Mouse (Mus musculus) myocyte (in vitro differentiated cells): ENCODE results near the gene Prkn. TPM values are rescaled to one million over a fixed set of nuclear protein-coding genes. Genes with fewer than 3 reads are reported as not detected.

ENCODE experiments used
- H3K27me3 ChIP-seq: one replicate; pipeline ENCODE4 v1.6.1; 2011; ENCODE audit not compliant: control insufficient read depth, insufficient read depth, insufficient read length
- H3K36me3 ChIP-seq: one replicate; pipeline ENCODE4 v1.6.1; 2011; ENCODE audit not compliant: control insufficient read depth, insufficient read depth
- H3K4me2 ChIP-seq: one replicate; pipeline ENCODE4 v1.6.1; 2011; ENCODE audit warnings: low read depth, control low read depth
- H3K4me3 ChIP-seq: one replicate; pipeline ENCODE4 v1.5.1; 2011; ENCODE audit warnings: mild to moderate bottlenecking, control low read depth, moderate library complexity
- H3K79me2 ChIP-seq: one replicate; pipeline ENCODE4 v1.6.1; 2011; ENCODE audit not compliant: control insufficient read depth, insufficient read depth
- H3ac ChIP-seq: one replicate; pipeline ENCODE4 v1.6.1; 2011; ENCODE audit not compliant: control insufficient read depth, insufficient read length
- CEBPB ChIP-seq: IDR thresholded peaks from 2 replicates; pipeline ENCODE4 v1.6.1; 2011; ENCODE audit warnings: mild to moderate bottlenecking, moderate library complexity; ENCODE audit not compliant: poor library complexity, insufficient read depth, severe bottlenecking
- E2F4 ChIP-seq: IDR thresholded peaks from one replicate; pipeline ENCODE4 v1.6.1; 2011; ENCODE audit warnings: mild to moderate bottlenecking, control low read depth, moderate library complexity; ENCODE audit not compliant: insufficient read depth
- MAX ChIP-seq: IDR thresholded peaks from one replicate; pipeline ENCODE4 v1.6.1; 2011; ENCODE audit warnings: low read depth, mild to moderate bottlenecking, control low read depth
- MYOD1 ChIP-seq, 3 experiments: IDR thresholded peaks; one replicate each; pipeline ENCODE4 v1.6.1; 2011; ENCODE audit warnings: control low read depth in 2 of 3, low read depth in 2 of 3, mild to moderate bottlenecking in 2 of 3, moderate library complexity in 1 of 3; ENCODE audit not compliant: insufficient read length in 2 of 3, control insufficient read depth in 1 of 3
- MYOG ChIP-seq, 3 experiments: IDR thresholded peaks; one replicate each; pipeline ENCODE4 v1.6.1; 2011; ENCODE audit warnings: control low read depth in 2 of 3, low read depth in 2 of 3, mild to moderate bottlenecking in 2 of 3; ENCODE audit not compliant: insufficient read length in 2 of 3, control insufficient read depth in 1 of 3, insufficient read depth in 1 of 3
- POLR2A ChIP-seq: IDR thresholded peaks from one replicate; pipeline ENCODE4 v1.6.1; 2011; ENCODE audit warnings: low read depth, mild to moderate bottlenecking, control low read depth, moderate library complexity; ENCODE audit not compliant: insufficient read length
- POLR2AphosphoS2 ChIP-seq: IDR thresholded peaks from one replicate; pipeline ENCODE4 v1.6.1; 2011; ENCODE audit warnings: low read depth, control low read depth; ENCODE audit not compliant: insufficient read length
- REST ChIP-seq: IDR thresholded peaks from one replicate; pipeline ENCODE4 v1.6.1; 2011; ENCODE audit warnings: mild to moderate bottlenecking, control low read depth, moderate library complexity; ENCODE audit not compliant: insufficient read depth, insufficient read length
- SRF ChIP-seq: IDR thresholded peaks from one replicate; pipeline ENCODE4 v1.6.1; 2011; ENCODE audit warnings: low read depth; ENCODE audit not compliant: control insufficient read depth, insufficient read length
- TCF12 ChIP-seq: IDR thresholded peaks from one replicate; pipeline ENCODE4 v1.6.1; 2011; ENCODE audit warnings: mild to moderate bottlenecking, control low read depth; ENCODE audit not compliant: poor library complexity, insufficient read depth, severe bottlenecking
- TCF3 ChIP-seq: IDR thresholded peaks from one replicate; pipeline ENCODE4 v1.6.1; 2011; ENCODE audit warnings: low read depth, control low read depth; ENCODE audit not compliant: insufficient read length
- USF1 ChIP-seq: IDR thresholded peaks from one replicate; pipeline ENCODE4 v1.6.1; 2011; ENCODE audit warnings: low read depth, mild to moderate bottlenecking, control low read depth, moderate library complexity
- polyA plus RNA-seq: library from polyadenylated mRNA; unstranded; fragments of >200 nt; fragmentation: generic; extraction: Trizol; gene quantifications from one replicate; pipeline ENCODE4 v1.2.1, GENCODE M21; 2012; ENCODE audit warnings: missing spikeins

Gene Prkn
- polyA plus RNA-seq, 1 experiment: 0.26 TPM

DNA sequence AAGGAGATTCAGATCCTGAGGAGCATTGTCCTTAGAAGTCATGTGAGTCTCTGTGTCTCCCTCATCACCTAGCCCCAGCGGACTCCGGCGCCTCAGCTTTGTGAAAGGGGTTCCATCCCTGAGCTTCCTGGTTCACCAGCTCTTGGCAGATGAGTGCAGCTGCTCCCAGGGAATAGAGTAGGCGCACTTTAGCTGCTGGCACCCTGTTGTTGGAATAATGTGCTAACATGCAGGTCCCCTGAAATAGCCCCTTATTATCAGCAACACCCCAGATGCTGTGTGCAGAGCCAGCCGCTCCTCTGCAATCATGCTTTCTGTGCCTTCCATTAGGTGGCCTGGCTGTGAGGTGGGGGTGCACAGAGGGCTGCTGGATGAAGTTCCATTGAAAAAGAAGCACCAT, 767.7 kb downstream of the Prkn start:
- H3K36me3 ChIP-seq: no peaks in the 10 kb centered on the region
- TF ChIP-seq CEBPB (no peak), TCF3 (no peak), TCF12 (no peak), POLR2AphosphoS2 (no peak), POLR2A (no peak), E2F4 (no peak)
- H3K4me2 ChIP-seq: no peak overlapping the region

DNA sequence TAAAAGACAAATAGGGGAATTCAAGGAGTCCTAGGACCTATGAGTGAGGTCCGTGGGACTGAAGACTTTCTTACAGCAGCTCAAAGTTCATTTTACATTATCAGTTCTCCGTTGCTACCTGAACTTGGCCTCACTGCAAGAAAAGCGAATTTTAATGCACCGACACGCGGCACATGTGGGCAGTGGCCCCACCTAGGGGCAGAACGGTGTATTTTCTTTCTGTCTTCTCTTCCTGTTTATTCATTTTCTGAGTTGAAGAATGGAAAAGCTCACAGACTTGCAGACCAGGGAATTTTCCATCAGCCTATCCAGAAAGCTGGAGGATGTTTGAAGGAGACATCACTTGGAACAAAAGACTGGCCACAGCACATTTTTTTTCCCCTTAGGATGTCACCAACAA, 771.3 kb downstream of the Prkn start:
- TF ChIP-seq POLR2A: no peak
- no peak for TF ChIP-seq MYOD1 (IDR thresholded peaks at IDR 0.05; ENCODE audit: control insufficient read depth in 1 of 3, insufficient read length in 2 of 3, low read depth in 2 of 3)
- TF ChIP-seq E2F4: no peak
- no peak for TF ChIP-seq MYOG (IDR thresholded peaks at IDR 0.05; ENCODE audit: control insufficient read depth in 1 of 3, insufficient read depth in 1 of 3, insufficient read length in 2 of 3, low read depth in 2 of 3)
- no peak for TF ChIP-seq POLR2AphosphoS2
- no peak for TF ChIP-seq SRF
- TF ChIP-seq TCF12: no peak
- TF ChIP-seq USF1: no peak
- TF ChIP-seq REST: no peak
- TF ChIP-seq TCF3: no peak
- TF ChIP-seq MAX: no peak
- no peak for TF ChIP-seq CEBPB
- H3K79me2 ChIP-seq: no peaks in the 10 kb centered on the region
- no peak overlapping the region for H3K4me3 ChIP-seq
- H3K4me2 ChIP-seq: no peak overlapping the region
- no peak overlapping the region for H3ac ChIP-seq
- no peaks in the 10 kb centered on the region for H3K36me3 ChIP-seq
- H3K27me3 ChIP-seq: peaks cover 5% of the 10 kb centered on the region

More for the DNA sequence above, 767.7 kb downstream of the Prkn start:
- H3K4me3 ChIP-seq: no peak overlapping the region
- H3ac ChIP-seq: no peak overlapping the region
- H3K79me2 ChIP-seq: no peaks in the 10 kb centered on the region
- no peaks in the 10 kb centered on the region for H3K27me3 ChIP-seq

DNA sequence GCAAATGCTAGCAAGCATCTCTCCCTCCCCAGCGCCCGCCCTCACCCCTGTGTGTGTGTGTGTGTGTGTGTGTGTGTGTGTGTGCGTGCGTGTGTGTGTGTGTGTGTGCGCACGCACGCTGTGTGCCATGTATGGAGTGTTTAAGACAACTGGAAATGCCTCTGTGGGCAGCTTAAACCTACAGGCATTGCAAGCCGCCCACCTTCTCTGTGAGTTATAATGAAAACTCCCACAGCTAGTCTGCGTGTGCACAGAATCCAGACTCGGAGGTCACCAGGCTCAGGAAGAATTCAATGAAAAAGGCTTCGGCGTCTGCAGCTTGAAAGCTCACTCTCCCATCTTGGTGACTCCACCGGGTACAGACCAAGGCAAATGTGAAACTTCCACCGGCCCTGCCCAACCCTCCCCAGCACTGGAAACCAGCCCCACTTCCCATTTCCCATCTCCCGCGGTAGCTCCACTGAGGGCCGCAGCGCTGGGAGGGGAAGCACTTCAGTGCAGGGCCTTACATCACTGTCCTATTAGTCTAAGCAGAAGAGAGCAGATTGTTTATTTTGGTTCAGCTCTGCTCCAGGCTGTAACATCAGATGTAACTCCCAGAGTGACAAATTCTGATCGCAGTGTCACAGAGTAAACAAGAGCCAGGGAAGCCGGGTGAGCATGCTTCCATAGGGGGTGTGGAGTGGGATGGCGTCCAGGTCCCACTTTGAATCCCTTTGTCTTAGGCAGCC, 772.8 kb downstream of the Prkn start:
- H3K79me2 ChIP-seq: no peaks in the 10 kb centered on the region
- H3ac ChIP-seq: no peak overlapping the region
- no peaks in the 10 kb centered on the region for H3K36me3 ChIP-seq
- H3K27me3 ChIP-seq: peaks cover 5% of the 10 kb centered on the region
- TF ChIP-seq SRF (no peak), USF1 (no peak), MYOG (IDR thresholded peaks at IDR 0.05; ENCODE audit: control insufficient read depth in 1 of 3, insufficient read depth in 1 of 3, insufficient read length in 2 of 3, low read depth in 2 of 3) (no peak), POLR2AphosphoS2 (no peak), MYOD1 (IDR thresholded peaks at IDR 0.05; ENCODE audit: control insufficient read depth in 1 of 3, insufficient read length in 2 of 3, low read depth in 2 of 3) (no peak), POLR2A (no peak), TCF3 (no peak), TCF12 (no peak), MAX (no peak), E2F4 (no peak)
- no peak overlapping the region for H3K4me3 ChIP-seq
- H3K4me2 ChIP-seq: no peak overlapping the region

DNA sequence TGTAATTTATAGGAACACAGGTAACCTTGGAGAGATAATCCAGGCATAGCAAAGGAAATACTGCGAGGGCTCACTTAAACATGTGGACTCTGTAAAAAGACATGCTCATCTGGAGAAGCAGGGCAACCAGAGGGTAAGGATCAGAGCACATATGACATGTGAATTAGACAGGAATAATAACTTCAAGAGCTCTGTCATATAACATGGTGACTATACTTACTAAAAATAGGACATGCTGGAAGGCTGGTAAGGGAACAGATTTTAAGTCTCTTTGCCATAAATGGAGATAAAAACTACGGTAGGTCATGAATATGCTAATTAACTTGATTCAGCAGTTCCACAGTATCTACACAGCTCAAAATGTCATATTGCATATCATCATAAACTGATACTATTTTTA, 777.4 kb downstream of the Prkn start:
- no peak overlapping the region for H3K4me2 ChIP-seq
- no peak overlapping the region for H3ac ChIP-seq
- H3K27me3 ChIP-seq: peaks cover 5% of the 10 kb centered on the region
- no peaks in the 10 kb centered on the region for H3K79me2 ChIP-seq
- TF ChIP-seq E2F4 (no peak), MYOD1 (IDR thresholded peaks at IDR 0.05; ENCODE audit: control insufficient read depth in 1 of 3, insufficient read length in 2 of 3, low read depth in 2 of 3) (no peak), POLR2A (no peak)
- H3K4me3 ChIP-seq: no peak overlapping the region
- H3K36me3 ChIP-seq: no peaks in the 10 kb centered on the region

DNA sequence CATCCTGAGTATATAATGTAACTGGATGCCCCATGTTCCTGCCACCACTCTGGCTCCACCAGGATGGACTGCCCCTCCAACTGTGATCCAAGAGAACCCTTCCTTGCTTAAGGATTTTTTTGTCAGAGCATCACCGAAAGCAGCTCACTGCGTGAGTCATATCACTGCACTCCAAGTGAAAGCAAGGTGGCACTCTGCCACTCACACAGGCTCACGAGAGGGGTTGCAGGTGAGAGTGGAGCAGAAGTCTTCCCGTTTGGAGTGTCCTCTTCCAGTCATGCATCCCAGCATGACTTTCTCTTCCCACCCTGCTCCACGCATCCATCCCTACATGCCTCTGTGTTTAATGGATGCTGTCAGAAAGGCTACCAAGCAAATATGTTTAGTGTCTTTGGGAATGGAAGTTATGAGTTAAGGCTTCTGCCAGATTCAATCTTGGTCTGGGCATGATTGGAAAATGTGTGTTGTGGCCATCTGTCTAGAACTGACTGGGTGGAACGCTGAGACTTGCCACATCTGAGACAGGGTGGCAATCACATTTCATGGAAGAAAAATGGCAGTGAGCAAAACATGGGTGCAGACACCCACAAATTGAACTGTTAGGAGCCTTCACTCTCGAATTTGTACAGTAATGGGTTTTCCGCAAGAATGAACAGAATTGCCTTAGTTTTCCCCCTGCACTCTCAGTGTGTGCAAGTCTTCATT, 778.9 kb downstream of the Prkn start:
- Histone ChIP-seq H3K36me3 (no peaks in the 10 kb centered on the region), H3K4me2 (no peak overlapping the region), H3K27me3 (peaks cover under 1% of the 10 kb centered on the region), H3ac (no peak overlapping the region), H3K79me2 (no peaks in the 10 kb centered on the region), H3K4me3 (no peak overlapping the region)
- no peak for TF ChIP-seq POLR2AphosphoS2
- no peak for TF ChIP-seq REST
- TF ChIP-seq TCF3: no peak
- no peak for TF ChIP-seq TCF12
- TF ChIP-seq MAX: no peak
- TF ChIP-seq USF1: no peak
- no peak for TF ChIP-seq MYOG (IDR thresholded peaks at IDR 0.05; ENCODE audit: control insufficient read depth in 1 of 3, insufficient read depth in 1 of 3, insufficient read length in 2 of 3, low read depth in 2 of 3)
- no peak for TF ChIP-seq POLR2A
